Mouse (Mus musculus) embryonic facial prominence, embryonic 11.5 days (tissue): ENCODE measurements around the gene Clec18a. TPM values are rescaled to one million over a fixed set of nuclear protein-coding genes. Genes with fewer than 3 reads are reported as not detected.

ENCODE experiments used
- ATAC-seq: fragments of 200-750 bp; cut with Nextera tagmentation; replicated peaks from 2 replicates; pipeline ENCODE4 v1.8.0; 2017; ENCODE audit warnings: low read depth; ENCODE audit not compliant: insufficient number of reproducible peaks, low FRiP score, low TSS enrichment
- DNase-seq: peaks from one replicate; pipeline ENCODE4 v3.0.0-alpha.2; 2015; ENCODE audit warnings: low spot score
- H3K27ac ChIP-seq: fragments of 300-500 bp; sonication (generic); replicated peaks from 2 replicates; pipeline ENCODE4 v1.5.1; 2014; ENCODE audit warnings: mild to moderate bottlenecking, low read depth, low read length, control low read depth
- H3K27me3 ChIP-seq: fragments of 300-500 bp; sonication (generic); 2 replicates; pipeline ENCODE4 v1.6.1; 2014; ENCODE audit warnings: mild to moderate bottlenecking, low read length, moderate library complexity, mixed read lengths; ENCODE audit not compliant: control insufficient read depth, insufficient read depth
- H3K36me3 ChIP-seq: fragments of 300-500 bp; sonication (generic); replicated peaks from 2 replicates; pipeline ENCODE4 v1.6.1; 2014; ENCODE audit warnings: low read depth, mild to moderate bottlenecking, low read length, moderate library complexity, mixed read lengths; ENCODE audit not compliant: control insufficient read depth, insufficient read depth
- H3K4me1 ChIP-seq: fragments of 300-500 bp; sonication (generic); 2 replicates; pipeline ENCODE4 v1.6.1; 2014; ENCODE audit warnings: low read length, mixed read lengths; ENCODE audit not compliant: control insufficient read depth, insufficient read depth
- H3K4me2 ChIP-seq: fragments of 300-500 bp; sonication (generic); 2 replicates; pipeline ENCODE4 v1.6.1; 2014; ENCODE audit warnings: low read depth, mild to moderate bottlenecking, control low read depth, low read length, moderate library complexity
- H3K4me3 ChIP-seq: fragments of 300-500 bp; sonication (generic); 2 replicates; pipeline ENCODE4 v1.5.1; 2014; ENCODE audit warnings: low read depth, low read length, control low read depth
- H3K9ac ChIP-seq: fragments of 300-500 bp; sonication (generic); replicated peaks from 2 replicates; pipeline ENCODE4 v1.6.1; 2014; ENCODE audit warnings: mild to moderate bottlenecking, control low read depth, low read length
- H3K9me3 ChIP-seq: fragments of 300-500 bp; sonication (generic); replicated peaks from 2 replicates; pipeline ENCODE4 v1.6.1; 2016; ENCODE audit warnings: mild to moderate bottlenecking, low read length, inconsistent platforms, mixed read lengths; ENCODE audit not compliant: control insufficient read depth
- WGBS: fragments of 180-500 bp; shearing (Covaris S2); extraction: QIAGEN DNeasy Blood & Tissue Kit; methylation state at CpG from one replicate; pipeline ENCODE4 v1.1.7; 2014; 5-methylcytosine and 5-hydroxymethylcytosine counted together
- polyA plus RNA-seq: library from polyadenylated mRNA; unstranded; fragments of >200 nt; fragmentation: Nextera tagmentation; extraction: Ambion mirVana; gene quantifications from 2 replicates; pipeline ENCODE4 v1.2.1, GENCODE M21; 2014

Clec18a gene
- polyA plus RNA-seq, 1 experiment from 2014 or later: 2.2 TPM

DNA sequence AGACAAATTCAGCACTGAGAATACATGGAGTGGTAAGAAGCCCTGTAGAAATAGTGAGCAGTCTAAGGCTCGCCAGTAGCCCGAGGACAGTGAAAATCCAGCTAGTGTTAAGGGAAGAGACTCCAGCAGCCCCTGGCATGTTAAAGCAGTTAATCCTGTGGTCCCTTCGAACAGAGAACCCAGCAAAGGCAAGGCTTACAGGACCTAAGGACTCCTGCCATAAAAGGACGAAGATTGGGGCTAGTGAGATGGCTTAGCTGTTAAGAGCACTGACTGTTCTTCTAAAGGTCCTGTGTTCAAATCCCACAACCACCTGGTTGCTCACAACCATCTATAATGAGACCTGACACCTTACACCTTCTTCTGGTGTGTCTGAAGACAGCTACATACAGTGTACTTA lies 25.9 kb downstream of the Clec18a start:
- no peak overlapping the region for H3K9ac ChIP-seq
- no peak overlapping the region for H3K4me2 ChIP-seq
- H3K36me3 ChIP-seq: no peaks in the 10 kb centered on the region
- WGBS: 69% methylated on average over 4 of the region's 4 CpGs
- H3K4me3 ChIP-seq: no peak overlapping the region
- DNase-seq (no peak), ATAC-seq (no peak)
- H3K4me1 ChIP-seq: no peaks in the 10 kb centered on the region
- no peaks in the 10 kb centered on the region for H3K27me3 ChIP-seq
- no peak overlapping the region for H3K27ac ChIP-seq
- H3K9me3 ChIP-seq: no peaks in the 10 kb centered on the region

DNA sequence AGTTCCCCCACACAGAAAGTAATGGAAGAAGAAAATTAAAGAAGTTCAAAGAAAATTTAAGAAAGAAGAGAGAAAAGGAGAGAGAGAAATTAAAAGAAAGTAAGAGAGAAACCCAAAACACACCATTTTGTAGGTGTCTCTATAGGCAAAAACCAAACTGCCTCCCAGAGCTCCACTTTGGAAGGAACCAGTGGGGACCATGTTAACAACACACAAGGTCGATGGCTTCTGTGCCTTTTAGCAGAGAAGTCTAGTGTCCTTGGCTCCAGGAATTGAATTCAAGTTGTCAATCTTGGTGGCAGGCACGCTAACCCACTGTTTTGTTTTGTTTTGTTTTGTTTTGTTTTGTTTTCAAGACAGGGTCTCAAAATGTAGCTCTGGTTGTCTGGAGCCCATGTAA lies 29.3 kb downstream of the Clec18a start:
- Histone ChIP-seq H3K27me3 (no peaks in the 10 kb centered on the region), H3K4me3 (0 out of 2 replicates have a peak overlapping the region, but pooled peaks have one; percentile 7), H3K9ac (no peak overlapping the region), H3K27ac (no peak overlapping the region), H3K9me3 (no peaks in the 10 kb centered on the region), H3K4me2 (peak overlapping the region; percentile 25; the same call in 1 of the 2 replicates), H3K36me3 (no peaks in the 10 kb centered on the region), H3K4me1 (no peaks in the 10 kb centered on the region)
- DNase-seq (no peak), ATAC-seq (no peak)
- WGBS: 59% methylated on average over 2 of the region's 2 CpGs

DNA sequence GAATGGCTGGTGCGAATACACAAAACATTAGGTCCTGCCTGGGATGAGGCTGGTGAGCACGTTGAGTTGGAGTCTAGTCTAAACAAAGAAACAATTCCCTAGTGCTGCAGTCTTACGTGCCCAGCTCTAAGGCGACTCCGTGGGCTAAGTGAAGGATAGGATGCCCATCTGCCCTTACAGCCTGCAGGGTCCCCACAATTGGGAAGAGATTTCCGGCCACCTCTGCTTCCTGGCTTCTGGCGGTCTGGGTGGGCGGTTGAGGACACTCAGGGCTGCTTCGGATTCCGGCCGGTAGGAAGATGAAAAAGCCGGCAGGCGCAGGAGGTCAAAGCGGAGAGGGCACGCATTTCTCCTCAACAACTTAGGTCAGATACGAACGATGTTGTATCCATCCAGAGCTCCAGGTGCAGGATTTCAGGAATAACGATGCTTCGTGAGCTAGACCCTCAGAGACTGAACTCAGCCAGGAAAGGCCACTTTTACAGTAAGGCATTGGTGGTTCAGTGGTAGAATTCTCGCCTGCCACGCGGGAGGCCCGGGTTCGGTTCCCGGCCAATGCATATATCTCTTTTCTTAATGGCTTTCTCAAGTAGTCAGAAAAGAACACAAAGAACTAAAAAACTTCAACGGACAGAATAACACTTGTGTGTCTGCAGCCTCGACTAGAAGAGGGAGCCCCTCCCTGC lies 30.0 kb downstream of the Clec18a start:
- WGBS: under 1% methylated on average over 27 of the region's 27 CpGs
- peak overlapping the region; percentile 76 for H3K4me2 ChIP-seq

DNA sequence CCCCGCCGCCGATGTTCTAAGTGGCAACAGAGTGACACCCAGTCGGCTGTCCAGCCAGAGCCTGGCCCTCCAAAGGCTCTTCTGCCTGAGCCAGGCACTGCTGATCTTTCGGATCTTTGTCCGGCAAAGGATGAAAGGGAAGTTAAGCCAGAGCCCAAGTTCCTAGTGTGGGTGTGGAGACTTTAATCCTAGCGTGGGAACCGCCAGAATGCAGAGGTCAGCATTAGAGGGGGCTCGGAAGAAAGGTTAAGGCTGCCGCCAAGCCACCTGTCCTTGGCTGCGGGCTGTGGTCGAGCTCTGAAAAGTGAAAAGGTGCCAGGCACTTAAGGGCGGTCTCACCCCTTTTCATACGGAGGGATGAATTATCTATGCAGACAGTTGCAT lies 30.5 kb downstream of the Clec18a start:
- DNase-seq (no peak), ATAC-seq (peak; percentile 10; the same call in 1 of the 2 replicates)
- Histone ChIP-seq H3K4me1 (no peaks in the 10 kb centered on the region), H3K27ac (no peak overlapping the region), H3K9me3 (no peaks in the 10 kb centered on the region), H3K27me3 (no peaks in the 10 kb centered on the region), H3K36me3 (no peaks in the 10 kb centered on the region), H3K4me2 (peak overlapping the region; percentile 76), H3K4me3 (peak overlapping the region; percentile 65), H3K9ac (peak overlapping the region; percentile 67)
- under 1% methylated on average over 14 of the region's 14 CpGs for WGBS

More for the DNA sequence above, 30.0 kb downstream of the Clec18a start:
- Histone ChIP-seq H3K36me3 (no peaks in the 10 kb centered on the region), H3K27me3 (no peaks in the 10 kb centered on the region), H3K9ac (peak overlapping the region; percentile 67), H3K4me3 (peak overlapping the region; percentile 65), H3K27ac (0 out of 2 replicates have a peak overlapping the region, but pooled peaks have one; percentile 20), H3K9me3 (no peaks in the 10 kb centered on the region), H3K4me1 (no peaks in the 10 kb centered on the region)
- ATAC-seq: peak; percentile 85
- peak; percentile 92 for DNase-seq

DNA sequence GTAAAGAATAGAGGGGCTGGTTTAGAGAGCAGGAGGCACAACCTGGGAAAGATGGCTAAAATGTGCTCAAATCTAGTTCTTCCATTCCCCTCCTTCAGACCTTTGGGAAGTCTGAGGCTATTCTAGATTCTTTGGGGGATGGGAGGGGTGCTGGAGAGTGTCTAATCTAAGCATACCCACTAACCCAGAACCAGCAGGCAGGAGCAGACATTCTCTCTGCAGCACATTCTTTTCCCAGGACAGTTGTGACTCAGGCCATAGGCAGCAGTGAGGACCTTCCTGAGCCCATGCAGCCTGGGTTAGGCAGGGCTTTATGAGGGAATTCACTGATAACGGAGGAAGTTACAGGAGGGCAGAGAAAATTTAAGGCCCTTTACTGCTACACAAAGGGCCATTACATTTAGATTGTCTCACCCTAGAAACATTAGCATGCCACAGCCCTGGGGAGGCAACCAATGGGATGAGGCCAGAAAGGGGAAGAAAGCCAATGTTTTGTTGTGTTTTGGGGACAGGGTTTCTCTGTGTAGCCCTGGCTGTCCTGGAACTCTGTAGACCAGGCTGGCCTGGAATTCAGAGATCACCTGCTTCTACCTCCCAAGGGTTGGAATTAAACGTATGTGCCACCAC lies 33.2 kb downstream of the Clec18a start:
- 71% methylated on average over 2 of the region's 2 CpGs for WGBS
- Histone ChIP-seq H3K27me3 (no peaks in the 10 kb centered on the region), H3K4me3 (no peak overlapping the region), H3K9ac (no peak overlapping the region), H3K4me1 (no peaks in the 10 kb centered on the region), H3K27ac (no peak overlapping the region), H3K36me3 (peaks cover 10% of the 10 kb centered on the region), H3K4me2 (no peak overlapping the region), H3K9me3 (no peaks in the 10 kb centered on the region)
- DNase-seq: no peak
- ATAC-seq: no peak

DNA sequence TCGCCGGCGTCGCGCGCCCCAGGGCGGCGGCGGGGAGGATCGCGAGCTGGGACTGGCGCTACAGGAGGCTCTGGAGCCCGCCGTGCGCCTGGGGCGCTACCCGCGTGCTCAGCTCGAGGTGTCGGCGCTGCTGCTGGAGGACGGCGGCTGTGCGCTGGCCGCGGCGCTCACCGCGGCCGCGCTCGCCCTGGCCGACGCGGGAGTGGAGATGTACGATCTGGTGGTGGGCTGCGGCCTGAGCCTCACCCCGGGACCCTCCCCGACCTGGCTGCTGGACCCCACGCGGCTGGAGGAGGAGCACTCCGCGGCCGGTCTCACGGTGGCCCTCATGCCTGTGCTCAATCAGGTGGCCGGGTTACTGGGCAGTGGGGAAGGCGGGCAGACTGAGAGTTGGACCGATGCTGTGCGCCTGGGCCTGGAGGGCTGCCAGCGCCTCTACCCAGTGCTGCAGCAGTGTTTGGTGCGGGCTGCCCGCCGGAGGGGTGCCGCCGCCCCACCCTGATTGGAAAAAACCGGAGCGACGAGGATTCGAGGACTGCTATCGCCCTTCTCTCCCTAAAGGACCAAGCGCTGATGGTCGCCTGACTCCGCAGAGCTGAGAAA lies 35.4 kb downstream of the Clec18a start:
- DNase-seq: peak; percentile 49
- Histone ChIP-seq H3K4me2 (peak overlapping the region; percentile 76), H3K27ac (peak overlapping the region; percentile 66), H3K27me3 (no peaks in the 10 kb centered on the region), H3K9me3 (no peaks in the 10 kb centered on the region), H3K4me3 (peak overlapping the region; percentile 90), H3K9ac (peak overlapping the region; percentile 94), H3K36me3 (peaks cover 15% of the 10 kb centered on the region), H3K4me1 (no peaks in the 10 kb centered on the region)
- peak; percentile 13 for ATAC-seq
- under 1% methylated on average over 60 of the region's 63 CpGs for WGBS

DNA sequence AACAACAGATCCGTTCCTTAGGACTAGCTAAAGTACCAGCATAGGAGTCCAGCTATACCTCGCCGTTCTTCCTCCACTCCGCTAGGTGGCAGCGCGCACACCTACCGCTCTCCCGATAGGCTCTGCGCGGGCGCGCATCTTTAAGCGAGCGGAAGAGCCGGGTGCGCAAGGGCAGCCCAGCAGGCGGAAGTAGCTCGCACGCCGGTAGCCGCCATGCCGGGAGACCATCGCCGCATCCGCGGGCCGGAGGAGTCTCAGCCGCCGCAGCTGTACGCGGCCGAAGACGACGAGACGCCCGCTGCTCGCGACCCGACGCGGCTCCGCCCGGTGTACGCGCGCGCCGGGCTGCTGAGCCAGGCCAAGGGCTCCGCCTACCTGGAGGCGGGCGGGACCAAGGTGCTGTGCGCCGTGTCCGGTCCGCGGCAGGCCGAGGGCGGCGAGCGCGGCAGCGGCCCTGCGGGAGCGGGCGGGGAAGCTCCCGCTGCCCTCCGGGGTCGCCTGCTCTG lies 36.0 kb downstream of the Clec18a start, which contains the start of gene Exosc6:
Gene Exosc6 (plus strand): TSS at position 182 of the 506 bp plus-strand sequence.
- under 1% methylated on average over 66 of the region's 68 CpGs for WGBS
- peak; percentile 95 for DNase-seq
- H3K36me3 ChIP-seq: peaks cover 15% of the 10 kb centered on the region

More for the DNA sequence above, 36.0 kb downstream of the Clec18a start, which contains the start of gene Exosc6:
- peak within 1 kb of the TSS; percentile 76 for H3K4me2 ChIP-seq
- no peaks in the 10 kb centered on the region for H3K9me3 ChIP-seq
- peak within 1 kb of the TSS; percentile 90 for H3K4me3 ChIP-seq
- H3K9ac ChIP-seq: peak within 1 kb of the TSS; percentile 94
- H3K4me1 ChIP-seq: no peaks in the 10 kb centered on the region
- ATAC-seq: peak; percentile 92
- H3K27me3 ChIP-seq: no peaks in the 10 kb centered on the region
- peak within 1 kb of the TSS; percentile 66 for H3K27ac ChIP-seq
